Mouse (Mus musculus) frontal cortex, postnatal 36 days (tissue): ENCODE measurements at regions not wholly inside any gene's neighbourhood (a gene's known extent, or its start where the extent isn't known, plus 50 kb on each side); places are given as distances from the start of the nearest gene placed in this dataset.

Source experiments
- DNase-seq, 2 experiments: peaks; one replicate each; pipeline ENCODE4 v3.0.0; 2022; ENCODE audit warnings: low spot score in 2 of 2

DNA sequence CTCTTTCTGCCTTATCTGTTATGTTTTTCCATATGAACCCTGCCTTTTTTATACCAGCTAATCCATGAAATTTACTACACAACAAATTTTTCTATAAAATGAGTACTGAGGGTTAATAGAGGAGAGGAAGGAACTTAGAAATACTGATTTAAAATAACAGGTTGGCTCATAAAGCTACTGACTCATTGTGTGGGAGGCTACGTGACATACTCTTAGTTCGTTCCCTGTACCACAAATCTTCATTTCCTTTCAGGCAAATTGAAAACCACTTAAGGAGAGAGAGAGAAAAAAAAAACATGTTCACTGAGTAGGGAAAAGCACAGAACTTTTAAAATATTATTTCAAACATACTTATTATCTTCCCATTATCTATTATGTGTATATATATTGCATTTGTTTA lies 129.1 kb upstream of the Ldoc1 start:
- DNase-seq = peak in 1 of 2 experiments; percentile 1
